Mouse (Mus musculus) midbrain, postnatal 0 days (tissue): ENCODE results near the gene Rpl18. TPM values are rescaled to one million over a fixed set of nuclear protein-coding genes. Genes with fewer than 3 reads are reported as not detected.

Experiments used
- ATAC-seq: fragments of 200-750 bp; cut with Nextera tagmentation; 2 replicates; pipeline ENCODE4 v1.8.0; 2017; ENCODE audit warnings: moderate number of reproducible peaks, mild to moderate bottlenecking, moderate TSS enrichment, moderate library complexity; ENCODE audit not compliant: low FRiP score
- DNase-seq: peaks from one replicate; pipeline ENCODE4 v3.0.0-alpha.2; 2015; ENCODE audit warnings: low spot score
- H3K27ac ChIP-seq: fragments of 300-500 bp; sonication (generic); 2 replicates; pipeline ENCODE4 v1.5.1; 2014; ENCODE audit warnings: low read depth, mild to moderate bottlenecking, low read length, mixed read lengths
- H3K27me3 ChIP-seq: fragments of 300-500 bp; sonication (generic); 2 replicates; pipeline ENCODE4 v1.6.1; 2014; ENCODE audit warnings: low read length, control low read depth, mixed read lengths; ENCODE audit not compliant: insufficient read depth
- H3K36me3 ChIP-seq: fragments of 300-500 bp; sonication (generic); 2 replicates; pipeline ENCODE4 v1.6.1; 2014; ENCODE audit warnings: low read length, control low read depth, mixed read lengths; ENCODE audit not compliant: insufficient read depth
- H3K4me1 ChIP-seq: fragments of 300-500 bp; sonication (generic); 2 replicates; pipeline ENCODE4 v1.6.1; 2014; ENCODE audit warnings: mild to moderate bottlenecking, control low read depth, antibody characterized with exemption, low read length, mixed read lengths; ENCODE audit not compliant: insufficient read depth
- H3K4me2 ChIP-seq: fragments of 300-500 bp; sonication (generic); 2 replicates; pipeline ENCODE4 v1.6.1; 2014; ENCODE audit warnings: low read depth, mild to moderate bottlenecking, low read length, mixed read lengths; ENCODE audit not compliant: poor library complexity, severe bottlenecking
- H3K4me3 ChIP-seq: fragments of 300-500 bp; sonication (generic); 2 replicates; pipeline ENCODE4 v1.5.1; 2014; ENCODE audit warnings: low read depth, mild to moderate bottlenecking, low read length, moderate library complexity
- H3K9ac ChIP-seq: fragments of 300-500 bp; sonication (generic); replicated peaks from 2 replicates; pipeline ENCODE4 v1.6.1; 2014; ENCODE audit warnings: mild to moderate bottlenecking, low read length, moderate library complexity, mixed read lengths; ENCODE audit not compliant: poor library complexity, severe bottlenecking
- H3K9me3 ChIP-seq: fragments of 300-500 bp; sonication (generic); 2 replicates; pipeline ENCODE4 v1.6.1; 2016; ENCODE audit warnings: low read length, control low read depth
- CTCF ChIP-seq: IDR thresholded peaks from 2 replicates; pipeline ENCODE4 v1.5.1; 2016; ENCODE audit warnings: antibody characterized with exemption, mild to moderate bottlenecking
- WGBS: fragments of 180-500 bp; shearing (Covaris S2); extraction: QIAGEN DNeasy Blood & Tissue Kit; methylation state at CpG from one replicate; pipeline ENCODE4 v1.1.7; 2014; 5-methylcytosine and 5-hydroxymethylcytosine counted together
- polyA plus RNA-seq: library from polyadenylated mRNA; unstranded; fragments of >200 nt; fragmentation: Nextera tagmentation; extraction: Ambion mirVana; gene quantifications from 2 replicates; pipeline ENCODE4 v1.2.1, GENCODE M21; 2015
- total RNA-seq: library from RNA; depleted of rRNA; stranded (reverse); fragments of >200 nt; gene quantifications from 2 replicates; pipeline ENCODE4 v1.2.3, GENCODE M21; 2014

The Rpl18 gene
- total and polyA plus RNA-seq, 2 experiments from 2014 or later, result 473 to 989 TPM

- H3K36me3 ChIP-seq, result no peaks in the 10 kb centered on the region
- H3K27ac ChIP-seq, result peak overlapping the region; percentile 91
- no peak overlapping the region for H3K4me3 ChIP-seq
- WGBS, result 90% methylated on average over 17 of the region's 17 CpGs
- ATAC-seq (no peak), DNase-seq (no peak)
- H3K9ac ChIP-seq, result peak overlapping the region; percentile 66
- no peaks in the 10 kb centered on the region for H3K9me3 ChIP-seq
- H3K4me2 ChIP-seq, result peak overlapping the region; percentile 81
- no peaks in the 10 kb centered on the region for H3K27me3 ChIP-seq
- no peak for TF ChIP-seq CTCF
- peaks cover 26% of the 10 kb centered on the region for H3K4me1 ChIP-seq
Measured at GRCm38 (mm10) chr7:45702809-45703520, 12.3 kb upstream of the Rpl18 start.

- H3K9me3 ChIP-seq, result no peaks in the 10 kb centered on the region
- no peaks in the 10 kb centered on the region for H3K36me3 ChIP-seq
- peak overlapping the region; percentile 81 for H3K4me2 ChIP-seq
- no peaks in the 10 kb centered on the region for H3K27me3 ChIP-seq
- H3K9ac ChIP-seq, result peak overlapping the region; percentile 66
- TF ChIP-seq CTCF, result no peak
- peak overlapping the region; percentile 61 for H3K4me3 ChIP-seq
- no peak for ATAC-seq
- H3K4me1 ChIP-seq, result peaks cover 29% of the 10 kb centered on the region
- DNase-seq, result no peak
- H3K27ac ChIP-seq, result peak overlapping the region; percentile 91
- 32% methylated on average over 12 of the region's 12 CpGs for WGBS
Measured at GRCm38 (mm10) chr7:45703521-45704033, 11.7 kb upstream of the Rpl18 start.

- no peak for TF ChIP-seq CTCF
- WGBS, result under 1% methylated on average over 13 of the region's 13 CpGs
- peak overlapping the region; percentile 91 for H3K27ac ChIP-seq
- peak overlapping the region; percentile 81 for H3K4me2 ChIP-seq
- H3K27me3 ChIP-seq, result no peaks in the 10 kb centered on the region
- ATAC-seq, result peak; percentile 73
- no peaks in the 10 kb centered on the region for H3K9me3 ChIP-seq
- H3K4me1 ChIP-seq, result peaks cover 25% of the 10 kb centered on the region
- DNase-seq, result peak; percentile 95
- H3K9ac ChIP-seq, result peak overlapping the region; percentile 66
- H3K36me3 ChIP-seq, result no peaks in the 10 kb centered on the region
- peak overlapping the region; percentile 61 for H3K4me3 ChIP-seq
Measured at GRCm38 (mm10) chr7:45704046-45704559, 11.2 kb upstream of the Rpl18 start.

- H3K4me1 ChIP-seq, result peaks cover 32% of the 10 kb centered on the region
Measured at GRCm38 (mm10) chr7:45704730-45705442, 10.4 kb upstream of the Rpl18 start, which contains the start of gene Dbp. TSS of gene Dbp (plus strand) at chr7:45705088.

GRCm38 (mm10) chr7:45705443-45705864 lies 9.8 kb upstream of the Rpl18 start:
- Histone ChIP-seq H3K9ac (peak overlapping the region; percentile 71), H3K27me3 (no peaks in the 10 kb centered on the region), H3K4me3 (peak overlapping the region; percentile 61), H3K36me3 (peaks cover 2% of the 10 kb centered on the region), H3K4me2 (peak overlapping the region; percentile 81), H3K9me3 (no peaks in the 10 kb centered on the region), H3K27ac (peak overlapping the region; percentile 91), H3K4me1 (peaks cover 33% of the 10 kb centered on the region)
- WGBS, result under 1% methylated on average over 21 of the region's 21 CpGs
- no peak for TF ChIP-seq CTCF
- DNase-seq (no peak), ATAC-seq (no peak)

More at GRCm38 (mm10) chr7:45704730-45705442, 10.4 kb upstream of the Rpl18 start, which contains the start of gene Dbp:
- WGBS, result under 1% methylated on average over 36 of the region's 36 CpGs
- DNase-seq, result peak; percentile 100
- H3K9ac ChIP-seq, result peak within 1 kb of the TSS; percentile 71
- H3K27ac ChIP-seq, result peak within 1 kb of the TSS; percentile 91
- TF ChIP-seq CTCF, result no peak
- H3K4me3 ChIP-seq, result peak within 1 kb of the TSS; percentile 61
- no peaks in the 10 kb centered on the region for H3K27me3 ChIP-seq
- peak; percentile 80 for ATAC-seq
- H3K9me3 ChIP-seq, result no peaks in the 10 kb centered on the region
- H3K4me2 ChIP-seq, result peak within 1 kb of the TSS; percentile 81
- no peaks in the 10 kb centered on the region for H3K36me3 ChIP-seq
